Comparison of ENCODE assay signal across 8 mouse cellular contexts in genomic region chr11:78397397-78397796, GRCm38 (mm10). TPM values are rescaled to one million over a fixed set of nuclear protein-coding genes. Genes with fewer than 3 reads are reported as not detected.
DNase-seq lines count a peak whose midpoint lies in the region; ATAC-seq lines count a peak whose summit lies in the region.

No protein-coding gene starts in this region.

- no peak overlapping the region; the same call in 1 of the 2 replicates for H3K9ac ChIP-seq in forebrain, embryonic 16.5 days (replicated peaks; ENCODE audit: low read depth, low read length)
- H3K9ac ChIP-seq in hindbrain, embryonic 15.5 days: 0 out of 2 replicates have a peak overlapping the region, but pooled peaks have one; percentile 16
- H3K9ac ChIP-seq in midbrain, embryonic 12.5 days (replicated peaks): peak overlapping the region; percentile 39; the same call in 1 of the 2 replicates

- peak overlapping the region; percentile 44 for H3K4me2 ChIP-seq in forebrain, embryonic 16.5 days (ENCODE audit: low read length)
- peak overlapping the region; percentile 49 for H3K4me2 ChIP-seq in hindbrain, embryonic 15.5 days
- H3K4me2 ChIP-seq in midbrain, embryonic 12.5 days (replicated peaks): peak overlapping the region; percentile 51

- no peaks in the 10 kb centered on the region for H3K27me3 ChIP-seq in forebrain, embryonic 16.5 days (replicated peaks; ENCODE audit: control insufficient read depth, insufficient read depth, low read length)
- H3K27me3 ChIP-seq in hindbrain, embryonic 15.5 days: 0 out of 2 replicates have a peak, but pooled peaks cover 4% of the 10 kb centered on the region
- peaks cover 9% of the 10 kb centered on the region; the same call in 1 of the 2 replicates for H3K27me3 ChIP-seq in limb, embryonic 10.5 days (ENCODE audit: low read depth, poor library complexity, severe bottlenecking)
- peaks cover 11% of the 10 kb centered on the region for H3K27me3 ChIP-seq in midbrain, embryonic 12.5 days

- peak; percentile 47; the same call in 1 of the 2 replicates for ATAC-seq in forebrain, embryonic 16.5 days
- ATAC-seq in hindbrain, embryonic 15.5 days (ENCODE audit: low FRiP score, low read depth): peak; percentile 57
- ATAC-seq in midbrain, embryonic 12.5 days (ENCODE audit: low FRiP score, low read depth): no peak
- no peak for ATAC-seq in erythroblast, adult 5-6 weeks (replicated peaks; ENCODE audit: low FRiP score, poor library complexity, severe bottlenecking)

- 0 out of 2 replicates have a peak overlapping the region, but pooled peaks have one; percentile 18 for H3K4me3 ChIP-seq in forebrain, embryonic 16.5 days (replicated peaks; ENCODE audit: low read length)
- no peak overlapping the region for H3K4me3 ChIP-seq in hindbrain, embryonic 15.5 days
- H3K4me3 ChIP-seq in limb, embryonic 10.5 days: peak overlapping the region; percentile 42
- peak overlapping the region; percentile 30 for H3K4me3 ChIP-seq in midbrain, embryonic 12.5 days

- H3K4me1 ChIP-seq in forebrain, embryonic 16.5 days (replicated peaks; ENCODE audit: control insufficient read depth, insufficient read depth, low read length): peaks cover 5% of the 10 kb centered on the region; the same call in 1 of the 2 replicates
- H3K4me1 ChIP-seq in hindbrain, embryonic 15.5 days (replicated peaks): peaks cover 8% of the 10 kb centered on the region
- H3K4me1 ChIP-seq in limb, embryonic 10.5 days: peaks cover 16% of the 10 kb centered on the region
- H3K4me1 ChIP-seq in midbrain, embryonic 12.5 days: peaks cover 5% of the 10 kb centered on the region

- H3K36me3 ChIP-seq in forebrain, embryonic 16.5 days (ENCODE audit: control insufficient read depth, insufficient read depth): no peaks in the 10 kb centered on the region
- H3K36me3 ChIP-seq in hindbrain, embryonic 15.5 days: no peaks in the 10 kb centered on the region
- no peaks in the 10 kb centered on the region for H3K36me3 ChIP-seq in limb, embryonic 10.5 days
- H3K36me3 ChIP-seq in midbrain, embryonic 12.5 days: no peaks in the 10 kb centered on the region

- peak; percentile 71 for DNase-seq in MN1 (ENCODE audit: low spot score)
- peak; percentile 32 for DNase-seq in c-Kit-positive CD71-positive TER-119-positive erythroid progenitor cells, embryonic 14.5 days (ENCODE audit: low spot score)
- DNase-seq in limb, embryonic 10.5 days (ENCODE audit: low spot score): peak; percentile 84
- DNase-seq in spleen, adult 18-20 months: peak; percentile 52 to 68

- H3K9me3 ChIP-seq in forebrain, embryonic 16.5 days (ENCODE audit: control insufficient read depth, low read length): no peaks in the 10 kb centered on the region
- H3K9me3 ChIP-seq in hindbrain, embryonic 15.5 days: no peaks in the 10 kb centered on the region
- H3K9me3 ChIP-seq in limb, embryonic 10.5 days (replicated peaks): no peaks in the 10 kb centered on the region
- no peaks in the 10 kb centered on the region for H3K9me3 ChIP-seq in midbrain, embryonic 12.5 days

- H3K27ac ChIP-seq in forebrain, embryonic 16.5 days (ENCODE audit: low read length): no peak overlapping the region
- no peak overlapping the region for H3K27ac ChIP-seq in hindbrain, embryonic 15.5 days (replicated peaks)
- peak overlapping the region; percentile 77 for H3K27ac ChIP-seq in limb, embryonic 10.5 days
- H3K27ac ChIP-seq in midbrain, embryonic 12.5 days (replicated peaks): no peak overlapping the region

- 10% methylated on average over 18 of the region's 18 CpGs for WGBS in forebrain, embryonic 16.5 days
- WGBS in hindbrain, embryonic 15.5 days: 7% methylated on average over 18 of the region's 18 CpGs
- WGBS in limb, embryonic 10.5 days: 8% methylated on average over 18 of the region's 18 CpGs
- 9% methylated on average over 18 of the region's 18 CpGs for WGBS in midbrain, embryonic 12.5 days

RNA-seq across cellular contexts. Expression of gene Foxn1, which starts 11.0 kb away (rescaled TPM):
- polyA plus RNA-seq in forebrain, embryonic 16.5 days (2015; fragmentation: Nextera tagmentation; extraction: Ambion mirVana): not detected in 2 replicates
- not detected in 2 replicates for polyA plus RNA-seq in hindbrain, embryonic 15.5 days (2015; fragmentation: Nextera tagmentation; extraction: Ambion mirVana)
- polyA plus RNA-seq in limb, embryonic 10.5 days (2016; fragmentation: Nextera tagmentation; extraction: Ambion mirVana): 0.06 TPM in 1 of 2 replicates, not detected in the other
- polyA plus RNA-seq in midbrain, embryonic 12.5 days (2016; fragmentation: Nextera tagmentation; extraction: Ambion mirVana): not detected in 2 replicates
- not detected in 2 replicates for total RNA-seq in erythroblast, adult 5-6 weeks (2015; ENCODE audit: low replicate concordance)
- total RNA-seq in erythroblast, adult 5-6 weeks (2017; ENCODE audit: low replicate concordance): not detected in 2 replicates

RNA-seq across cellular contexts. Expression of gene Slc13a2, which starts 24.6 kb away (rescaled TPM):
- not detected in 2 replicates for polyA plus RNA-seq in forebrain, embryonic 16.5 days (2015; fragmentation: Nextera tagmentation; extraction: Ambion mirVana)
- not detected in 2 replicates for polyA plus RNA-seq in hindbrain, embryonic 15.5 days (2015; fragmentation: Nextera tagmentation; extraction: Ambion mirVana)
- polyA plus RNA-seq in limb, embryonic 10.5 days (2016; fragmentation: Nextera tagmentation; extraction: Ambion mirVana): not detected in 2 replicates
- not detected in 2 replicates for polyA plus RNA-seq in midbrain, embryonic 12.5 days (2016; fragmentation: Nextera tagmentation; extraction: Ambion mirVana)
- total RNA-seq in erythroblast, adult 5-6 weeks (2015; ENCODE audit: low replicate concordance): 1.0 TPM in 1 of 2 replicates, not detected in the other
- total RNA-seq in erythroblast, adult 5-6 weeks (2017; ENCODE audit: low replicate concordance): not detected in 2 replicates

RNA-seq across cellular contexts. Expression of gene Unc119, which starts 54.1 kb away (rescaled TPM):
- 68.6 and 69.1 TPM in 2 replicates for polyA plus RNA-seq in forebrain, embryonic 16.5 days (2015; fragmentation: Nextera tagmentation; extraction: Ambion mirVana)
- 88.3 and 94.3 TPM in 2 replicates for polyA plus RNA-seq in hindbrain, embryonic 15.5 days (2015; fragmentation: Nextera tagmentation; extraction: Ambion mirVana)
- polyA plus RNA-seq in limb, embryonic 10.5 days (2016; fragmentation: Nextera tagmentation; extraction: Ambion mirVana): 77.9 and 83.0 TPM in 2 replicates
- polyA plus RNA-seq in midbrain, embryonic 12.5 days (2016; fragmentation: Nextera tagmentation; extraction: Ambion mirVana): 80.0 and 80.6 TPM in 2 replicates
- total RNA-seq in erythroblast, adult 5-6 weeks (2015; ENCODE audit: low replicate concordance): 17.1 and 20.9 TPM in 2 replicates
- total RNA-seq in erythroblast, adult 5-6 weeks (2017; ENCODE audit: low replicate concordance): 9.6 and 15.0 TPM in 2 replicates

Comparison
In these comparisons a context has a peak if more than half of its experiments do, and no peak if none do; other contexts are left out.
1. DNase-seq: peak in every context shown above with its lines; median percentile 84 in limb, embryonic 10.5 days; 71 in MN1; 60 in spleen, adult 18-20 months; 32 in c-Kit-positive CD71-positive TER-119-positive erythroid progenitor cells, embryonic 14.5 days.
2. ATAC-seq: peak in forebrain, embryonic 16.5 days (single experiment) and hindbrain, embryonic 15.5 days (single experiment); none in midbrain, embryonic 12.5 days (single experiment) and erythroblast, adult 5-6 weeks (single experiment).
3. Peak in every context shown above with its lines, with median percentiles within 50 percentile points of each other: H3K4me2 ChIP-seq.